8 mouse cellular contexts compared by ENCODE assay signal in genomic region chr6:39724866-39725711, GRCm38 (mm10). TPM values are rescaled to one million over a fixed set of nuclear protein-coding genes. Genes with fewer than 3 reads are reported as not detected.
DNase-seq lines count a peak whose midpoint lies in the region; ATAC-seq lines count a peak whose summit lies in the region.

TSS of gene Braf (minus strand) at chr6:39725463.

- H3K4me2 ChIP-seq in forebrain, embryonic 11.5 days (ENCODE audit: low read depth, low read length, severe bottlenecking): peak within 1 kb of the TSS; percentile 84
- H3K4me2 ChIP-seq in heart, embryonic 16.5 days (ENCODE audit: low read depth, low read length): peak within 1 kb of the TSS; percentile 92
- H3K4me2 ChIP-seq in liver, embryonic 15.5 days: peak within 1 kb of the TSS; percentile 87
- peak within 1 kb of the TSS; percentile 71 for H3K4me2 ChIP-seq in neural tube, embryonic 12.5 days (replicated peaks)

- 0 out of 2 replicates have a peak, but pooled peaks cover 4% of the 10 kb centered on the region for H3K4me1 ChIP-seq in forebrain, embryonic 11.5 days (replicated peaks; ENCODE audit: control insufficient read depth, insufficient read depth, low read length)
- peaks cover 24% of the 10 kb centered on the region for H3K4me1 ChIP-seq in heart, embryonic 16.5 days (ENCODE audit: control insufficient read depth, insufficient read depth, low read length)
- peaks cover 21% of the 10 kb centered on the region for H3K4me1 ChIP-seq in liver, embryonic 15.5 days (replicated peaks)
- H3K4me1 ChIP-seq in neural tube, embryonic 12.5 days: peaks cover 26% of the 10 kb centered on the region

- peak within 1 kb of the TSS; percentile 76 for H3K4me3 ChIP-seq in forebrain, embryonic 11.5 days (ENCODE audit: low read depth, low read length)
- peak within 1 kb of the TSS; percentile 95 for H3K4me3 ChIP-seq in heart, embryonic 16.5 days (ENCODE audit: low read length)
- peak within 1 kb of the TSS; percentile 90 for H3K4me3 ChIP-seq in liver, embryonic 15.5 days (replicated peaks)
- peak within 1 kb of the TSS; percentile 88 for H3K4me3 ChIP-seq in neural tube, embryonic 12.5 days

- no peaks in the 10 kb centered on the region for H3K27me3 ChIP-seq in forebrain, embryonic 11.5 days (ENCODE audit: control insufficient read depth, insufficient read depth, low read length)
- H3K27me3 ChIP-seq in heart, embryonic 16.5 days (ENCODE audit: control insufficient read depth, insufficient read depth, low read length): no peaks in the 10 kb centered on the region
- H3K27me3 ChIP-seq in liver, embryonic 15.5 days: no peaks in the 10 kb centered on the region
- H3K27me3 ChIP-seq in neural tube, embryonic 12.5 days (replicated peaks): no peaks in the 10 kb centered on the region

- H3K27ac ChIP-seq in forebrain, embryonic 11.5 days (ENCODE audit: low read depth, low read length): peak within 1 kb of the TSS; percentile 80
- H3K27ac ChIP-seq in heart, embryonic 16.5 days (ENCODE audit: low read length): peak within 1 kb of the TSS; percentile 96
- peak within 1 kb of the TSS; percentile 88 for H3K27ac ChIP-seq in liver, embryonic 15.5 days (replicated peaks)
- peak within 1 kb of the TSS; percentile 87 for H3K27ac ChIP-seq in neural tube, embryonic 12.5 days

- WGBS in forebrain, embryonic 11.5 days: under 1% methylated on average over 49 of the region's 101 CpGs
- under 1% methylated on average over 66 of the region's 101 CpGs for WGBS in heart, embryonic 16.5 days
- WGBS in liver, embryonic 15.5 days (ENCODE audit: insufficient replicate concordance): under 1% methylated on average over 65 of the region's 101 CpGs
- WGBS in neural tube, embryonic 12.5 days: under 1% methylated on average over 71 of the region's 101 CpGs

- DNase-seq in CD8-positive naive resting alpha-beta T cell, adult 2 months (ENCODE audit: low read depth in 2 of 2, low spot score in 2 of 2): peak; percentile 76 to 78
- DNase-seq in c-Kit-positive CD71-negative TER-119-negative erythroid progenitor cells, embryonic 14.5 days (ENCODE audit: low read depth): peak; percentile 78
- DNase-seq in forebrain, embryonic 11.5 days (ENCODE audit: low spot score): peak; percentile 94
- peak; percentile 84 to 91 for DNase-seq in kidney, postnatal 36 days
- peak; percentile 90 for DNase-seq in telencephalon, adult 2 months (ENCODE audit: low read depth, low spot score)

- no peaks in the 10 kb centered on the region for H3K9me3 ChIP-seq in forebrain, embryonic 11.5 days (ENCODE audit: control insufficient read depth, low read length)
- no peaks in the 10 kb centered on the region for H3K9me3 ChIP-seq in heart, embryonic 16.5 days (replicated peaks; ENCODE audit: control insufficient read depth, low read length)
- no peaks in the 10 kb centered on the region for H3K9me3 ChIP-seq in liver, embryonic 15.5 days (replicated peaks)
- no peaks in the 10 kb centered on the region for H3K9me3 ChIP-seq in neural tube, embryonic 12.5 days

- peak; percentile 91 for ATAC-seq in forebrain, embryonic 11.5 days (replicated peaks; ENCODE audit: low FRiP score)
- ATAC-seq in heart, embryonic 16.5 days (replicated peaks; ENCODE audit: extremely low read depth, insufficient read depth, low FRiP score): peak; percentile 92
- ATAC-seq in liver, embryonic 15.5 days (ENCODE audit: insufficient read depth): peak; percentile 85
- peak; percentile 89 for ATAC-seq in neural tube, embryonic 12.5 days (ENCODE audit: low FRiP score, low read depth)

- H3K9ac ChIP-seq in forebrain, embryonic 11.5 days (ENCODE audit: low read length): peak within 1 kb of the TSS; percentile 86
- peak within 1 kb of the TSS; percentile 96 for H3K9ac ChIP-seq in heart, embryonic 16.5 days (ENCODE audit: low read length)
- H3K9ac ChIP-seq in liver, embryonic 15.5 days: peak within 1 kb of the TSS; percentile 84
- peak within 1 kb of the TSS; percentile 92 for H3K9ac ChIP-seq in neural tube, embryonic 12.5 days

- no peaks in the 10 kb centered on the region for H3K36me3 ChIP-seq in forebrain, embryonic 11.5 days (ENCODE audit: control insufficient read depth, insufficient read depth, low read length)
- H3K36me3 ChIP-seq in heart, embryonic 16.5 days (ENCODE audit: control insufficient read depth, insufficient read depth): no peaks in the 10 kb centered on the region
- no peaks in the 10 kb centered on the region for H3K36me3 ChIP-seq in liver, embryonic 15.5 days (replicated peaks)
- no peaks in the 10 kb centered on the region for H3K36me3 ChIP-seq in neural tube, embryonic 12.5 days

RNA-seq across cellular contexts. Expression of gene Braf, which starts in this region (rescaled TPM):
- 21.0 and 26.0 TPM in 2 replicates for polyA plus RNA-seq in forebrain, embryonic 11.5 days (2014; fragmentation: Nextera tagmentation; extraction: Ambion mirVana)
- polyA plus RNA-seq in heart, embryonic 16.5 days (2015; fragmentation: Nextera tagmentation; extraction: Ambion mirVana): 9.7 and 10.4 TPM in 2 replicates
- 5.5 and 5.7 TPM in 2 replicates for polyA plus RNA-seq in liver, embryonic 15.5 days (2015; fragmentation: Nextera tagmentation; extraction: Ambion mirVana)
- 23.2 and 24.0 TPM in 2 replicates for polyA plus RNA-seq in neural tube, embryonic 12.5 days (2016; fragmentation: Nextera tagmentation; extraction: Ambion mirVana)

Comparison
In these comparisons a context has a peak if more than half of its experiments do, and no peak if none do; other contexts are left out.
1. Peak in every context shown above with its lines: DNase-seq, ATAC-seq, H3K4me3 ChIP-seq and H3K27ac ChIP-seq.